Mouse (Mus musculus): ENCODE data around the gene H2afj.
A peak's percentile ranks its signal among the peaks of the same experiment; 100 is the strongest.

The H2afj gene

GRCm38 (mm10) chr6:136824987-136825386 is 16.9 kb downstream of the H2afj start:
- no peaks in the 10 kb centered on the region for H3K9me3 ChIP-seq (ENCODE audit: low read length)
- no peak overlapping the region for H3K4me3 ChIP-seq (replicated peaks; ENCODE audit: low read length)
- H3K36me3 ChIP-seq (ENCODE audit: insufficient read depth, low read length) = peaks cover 56% of the 10 kb centered on the region
- TF ChIP-seq POU5F1 (IDR thresholded peaks at IDR 0.05; ENCODE audit: borderline replicate concordance, low read length) = no peak
- no peak for TF ChIP-seq CTCF (conservative IDR thresholded peaks at IDR 0.05; ENCODE audit: low read length)
- no peak for TF ChIP-seq NANOG (IDR thresholded peaks at IDR 0.05; ENCODE audit: borderline replicate concordance, low read length)
- peaks cover 38% of the 10 kb centered on the region for H3K4me1 ChIP-seq (replicated peaks; ENCODE audit: low read depth, low read length)
- H3K27me3 ChIP-seq (ENCODE audit: insufficient read depth, low read length) = no peaks in the 10 kb centered on the region

- peaks cover 25% of the 10 kb centered on the region for H3K4me1 ChIP-seq (replicated peaks; ENCODE audit: low read depth, low read length)
- no peaks in the 10 kb centered on the region for H3K9me3 ChIP-seq (ENCODE audit: low read length)
- peak overlapping the region; percentile 96 for H3K4me3 ChIP-seq (replicated peaks; ENCODE audit: low read length)
- TF ChIP-seq POU5F1 (IDR thresholded peaks at IDR 0.05; ENCODE audit: borderline replicate concordance, low read length) = no peak
- no peak for TF ChIP-seq NANOG (IDR thresholded peaks at IDR 0.05; ENCODE audit: borderline replicate concordance, low read length)
- no peak for TF ChIP-seq CTCF (conservative IDR thresholded peaks at IDR 0.05; ENCODE audit: low read length)
- peaks cover 35% of the 10 kb centered on the region for H3K36me3 ChIP-seq (ENCODE audit: insufficient read depth, low read length)
- no peaks in the 10 kb centered on the region for H3K27me3 ChIP-seq (ENCODE audit: insufficient read depth, low read length)
Observed at GRCm38 (mm10) chr6:136827116-136827515, 19.1 kb downstream of the H2afj start.

DNA sequence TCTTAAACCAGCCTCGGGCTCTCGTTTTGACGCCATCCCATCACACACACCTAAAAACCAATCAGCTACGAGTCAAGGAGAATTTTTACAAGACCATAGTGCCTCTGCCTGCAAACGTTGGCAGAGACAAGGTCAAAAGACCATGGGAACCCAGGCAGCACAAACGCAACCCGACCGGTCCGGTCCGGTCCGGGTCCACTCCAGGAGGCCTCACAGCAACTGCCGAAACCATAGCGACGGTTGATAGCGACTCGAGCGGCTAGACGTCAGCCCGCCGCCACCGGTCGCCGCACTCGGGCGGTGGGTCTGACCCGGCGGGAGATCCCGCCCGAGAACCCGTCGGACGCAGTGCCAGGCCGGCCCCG is 19.5 kb downstream of the H2afj start, which contains the start of gene BC049715:
Gene BC049715, plus strand, starts transcription at position 111 of the 365 bp plus-strand sequence.
- H3K4me1 ChIP-seq (replicated peaks; ENCODE audit: low read depth, low read length) = peaks cover 22% of the 10 kb centered on the region
- TF ChIP-seq NANOG (IDR thresholded peaks at IDR 0.05; ENCODE audit: borderline replicate concordance, low read length) (no peak), CTCF (conservative IDR thresholded peaks at IDR 0.05; ENCODE audit: low read length) (no peak), POU5F1 (IDR thresholded peaks at IDR 0.05; ENCODE audit: borderline replicate concordance, low read length) (no peak)
- H3K36me3 ChIP-seq (ENCODE audit: insufficient read depth, low read length) = peaks cover 31% of the 10 kb centered on the region
- no peaks in the 10 kb centered on the region for H3K27me3 ChIP-seq (ENCODE audit: insufficient read depth, low read length)
- peak within 1 kb of the TSS; percentile 96 for H3K4me3 ChIP-seq (replicated peaks; ENCODE audit: low read length)
- H3K9me3 ChIP-seq (ENCODE audit: low read length) = no peaks in the 10 kb centered on the region

DNA sequence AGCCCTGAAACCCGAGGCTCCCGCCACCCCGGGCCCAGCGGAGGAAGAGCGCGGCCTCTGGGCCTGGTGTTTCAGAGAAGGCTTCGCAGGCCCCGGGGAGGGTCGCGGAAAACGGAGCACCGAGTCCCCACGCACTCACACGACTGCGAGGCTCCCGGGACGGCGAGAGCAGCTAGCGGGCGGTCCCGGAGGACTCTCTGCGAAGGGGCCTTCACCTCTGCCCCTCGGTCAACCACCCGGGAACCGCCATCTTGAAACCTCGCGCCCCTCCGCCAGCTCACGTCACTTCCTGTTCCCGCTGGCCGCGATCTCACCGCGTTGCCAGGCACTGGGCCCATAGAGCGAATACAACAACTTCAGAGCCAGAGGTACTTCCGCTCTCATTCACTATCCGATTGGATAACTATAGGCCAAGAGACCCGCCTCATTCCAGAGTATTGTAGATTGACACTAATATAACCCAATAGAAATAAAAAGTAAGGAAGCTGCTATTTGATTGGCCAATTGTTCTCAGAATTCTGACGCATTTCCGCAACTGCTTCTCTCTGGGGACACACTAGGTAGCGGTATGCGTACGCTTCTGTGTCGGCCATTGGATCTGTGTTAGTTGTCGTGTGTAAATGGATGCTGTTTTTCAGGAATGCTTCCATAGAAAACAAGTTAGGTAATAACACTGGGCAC is 20.0 kb downstream of the H2afj start, which contains the start of gene Wbp11:
Gene Wbp11, minus strand, starts transcription at position 353 of the 681 bp plus-strand sequence.
- Histone ChIP-seq H3K4me3 (replicated peaks; ENCODE audit: low read length) (peak within 1 kb of the TSS; percentile 96), H3K9me3 (ENCODE audit: low read length) (no peaks in the 10 kb centered on the region), H3K4me1 (replicated peaks; ENCODE audit: low read depth, low read length) (peaks cover 16% of the 10 kb centered on the region), H3K36me3 (ENCODE audit: insufficient read depth, low read length) (peaks cover 26% of the 10 kb centered on the region), H3K27me3 (ENCODE audit: insufficient read depth, low read length) (no peaks in the 10 kb centered on the region)
- TF ChIP-seq NANOG (IDR thresholded peaks at IDR 0.05; ENCODE audit: borderline replicate concordance, low read length) (no peak), CTCF (conservative IDR thresholded peaks at IDR 0.05; ENCODE audit: low read length) (no peak), POU5F1 (IDR thresholded peaks at IDR 0.05; ENCODE audit: borderline replicate concordance, low read length) (no peak)

- H3K36me3 ChIP-seq (ENCODE audit: insufficient read depth, low read length) = peaks cover 23% of the 10 kb centered on the region
- TF ChIP-seq NANOG (IDR thresholded peaks at IDR 0.05; ENCODE audit: borderline replicate concordance, low read length) (no peak), POU5F1 (IDR thresholded peaks at IDR 0.05; ENCODE audit: borderline replicate concordance, low read length) (no peak), CTCF (conservative IDR thresholded peaks at IDR 0.05; ENCODE audit: low read length) (no peak)
- H3K4me1 ChIP-seq (replicated peaks; ENCODE audit: low read depth, low read length) = peaks cover 15% of the 10 kb centered on the region
- H3K4me3 ChIP-seq (replicated peaks; ENCODE audit: low read length) = peak overlapping the region; percentile 96
- H3K9me3 ChIP-seq (ENCODE audit: low read length) = no peaks in the 10 kb centered on the region
- no peaks in the 10 kb centered on the region for H3K27me3 ChIP-seq (ENCODE audit: insufficient read depth, low read length)
Observed at GRCm38 (mm10) chr6:136828681-136829080, 20.6 kb downstream of the H2afj start.

GRCm38 (mm10) chr6:136831712-136832111 is 23.7 kb downstream of the H2afj start:
- Histone ChIP-seq H3K4me3 (replicated peaks; ENCODE audit: low read length) (no peak overlapping the region), H3K9me3 (ENCODE audit: low read length) (no peaks in the 10 kb centered on the region), H3K4me1 (replicated peaks; ENCODE audit: low read depth, low read length) (peaks cover 4% of the 10 kb centered on the region), H3K27me3 (ENCODE audit: insufficient read depth, low read length) (0 out of 2 replicates have a peak, but pooled peaks cover 2% of the 10 kb centered on the region), H3K36me3 (ENCODE audit: insufficient read depth, low read length) (no peaks in the 10 kb centered on the region)
- TF ChIP-seq CTCF (conservative IDR thresholded peaks at IDR 0.05; ENCODE audit: low read length) = no peak

GRCm38 (mm10) chr6:136835352-136835751 is 27.3 kb downstream of the H2afj start, which contains the start of gene Smco3:
Gene Smco3 (minus strand): TSS chr6:136835452.
- Histone ChIP-seq H3K36me3 (ENCODE audit: insufficient read depth, low read length) (no peaks in the 10 kb centered on the region), H3K4me1 (replicated peaks; ENCODE audit: low read depth, low read length) (no peaks in the 10 kb centered on the region), H3K9me3 (ENCODE audit: low read length) (no peaks in the 10 kb centered on the region), H3K4me3 (replicated peaks; ENCODE audit: low read length) (no peak within 1 kb of the TSS), H3K27me3 (ENCODE audit: insufficient read depth, low read length) (0 out of 2 replicates have a peak, but pooled peaks cover 2% of the 10 kb centered on the region)
- TF ChIP-seq POU5F1 (IDR thresholded peaks at IDR 0.05; ENCODE audit: borderline replicate concordance, low read length) (no peak), NANOG (IDR thresholded peaks at IDR 0.05; ENCODE audit: borderline replicate concordance, low read length) (no peak), CTCF (conservative IDR thresholded peaks at IDR 0.05; ENCODE audit: low read length) (no peak)

DNA sequence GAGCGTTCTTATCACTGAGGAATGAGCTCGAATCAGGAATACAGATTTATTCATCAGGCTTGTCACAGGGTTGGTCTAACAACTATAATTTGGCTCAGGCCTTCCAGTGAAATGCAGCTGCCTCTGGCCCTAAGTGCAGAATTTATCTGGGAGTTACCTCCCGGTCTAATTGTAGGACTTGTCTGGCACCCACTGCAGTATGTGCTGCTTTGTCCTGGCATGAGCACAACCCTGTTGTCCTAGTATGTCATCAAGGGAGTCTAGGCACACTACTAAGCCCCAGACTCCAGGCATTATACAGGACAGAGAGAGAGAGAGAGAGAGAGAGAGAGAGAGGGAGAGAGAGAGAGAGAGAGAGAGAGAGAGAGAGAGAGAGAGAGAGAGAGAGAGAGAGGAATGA is 29.3 kb downstream of the H2afj start:
- Histone ChIP-seq H3K27me3 (ENCODE audit: insufficient read depth, low read length) (0 out of 2 replicates have a peak, but pooled peaks cover 2% of the 10 kb centered on the region), H3K4me3 (replicated peaks; ENCODE audit: low read length) (no peak overlapping the region), H3K4me1 (replicated peaks; ENCODE audit: low read depth, low read length) (peaks cover 2% of the 10 kb centered on the region), H3K9me3 (ENCODE audit: low read length) (no peaks in the 10 kb centered on the region), H3K36me3 (ENCODE audit: insufficient read depth, low read length) (no peaks in the 10 kb centered on the region)
- TF ChIP-seq CTCF (conservative IDR thresholded peaks at IDR 0.05; ENCODE audit: low read length) (no peak), POU5F1 (IDR thresholded peaks at IDR 0.05; ENCODE audit: borderline replicate concordance, low read length) (no peak), NANOG (IDR thresholded peaks at IDR 0.05; ENCODE audit: borderline replicate concordance, low read length) (no peak)
